Mouse (Mus musculus) bone marrow macrophage, adult 2 months (primary cell): ENCODE results near the gene Arhgap29. TPM values are rescaled to one million over a fixed set of nuclear protein-coding genes. Genes with fewer than 3 reads are reported as not detected.

ENCODE experiments used
- H3K27ac ChIP-seq: 2 replicates; pipeline ENCODE4 v1.5.1; 2012; ENCODE audit warnings: low read depth, low read length; ENCODE audit not compliant: insufficient read depth
- H3K4me1 ChIP-seq: 2 replicates; pipeline ENCODE4 v1.6.1; 2012; ENCODE audit warnings: low read length; ENCODE audit not compliant: control insufficient read depth, insufficient read depth
- H3K4me3 ChIP-seq: 2 replicates; pipeline ENCODE4 v1.5.1; 2012; ENCODE audit warnings: mild to moderate bottlenecking, low read length, moderate library complexity; ENCODE audit not compliant: insufficient read depth
- CTCF ChIP-seq: IDR thresholded peaks from 2 replicates; pipeline ENCODE4 v1.5.1; 2012; ENCODE audit warnings: low read depth, mild to moderate bottlenecking, low read length, moderate library complexity
- POLR2A ChIP-seq: IDR thresholded peaks from 2 replicates; pipeline ENCODE4 v1.6.1; 2012; ENCODE audit warnings: mild to moderate bottlenecking, low read depth, low read length, borderline replicate concordance
- polyA plus RNA-seq: library from polyadenylated mRNA; stranded (reverse); fragments of >200 nt; gene quantifications from 2 replicates; pipeline ENCODE4 v1.2.4, GENCODE M21; 2012; ENCODE audit not compliant: missing spikeins, insufficient read depth, insufficient read length

Arhgap29 gene
- polyA plus RNA-seq, 1 experiment: 0.60 TPM

GRCm38 (mm10) chr3:122033248-122033837, 81.0 kb downstream of the Arhgap29 start:
- H3K4me3 ChIP-seq: no peak overlapping the region
- H3K27ac ChIP-seq: no peak overlapping the region
- H3K4me1 ChIP-seq: peaks cover 10% of the 10 kb centered on the region
- TF ChIP-seq POLR2A (no peak), CTCF (no peak)

- no peak overlapping the region for H3K4me3 ChIP-seq
- no peak for TF ChIP-seq POLR2A
- TF ChIP-seq CTCF: no peak
- peaks cover 10% of the 10 kb centered on the region for H3K4me1 ChIP-seq
- H3K27ac ChIP-seq: no peak overlapping the region
These were observed 81.9 kb downstream of the Arhgap29 start for GRCm38 (mm10) chr3:122034240-122034639.

- TF ChIP-seq CTCF: no peak
- no peak for TF ChIP-seq POLR2A
- peaks cover 10% of the 10 kb centered on the region for H3K4me1 ChIP-seq
- H3K4me3 ChIP-seq: no peak overlapping the region
- no peak overlapping the region for H3K27ac ChIP-seq
These were observed 82.8 kb downstream of the Arhgap29 start for GRCm38 (mm10) chr3:122035092-122035491.

GRCm38 (mm10) chr3:122040522-122040921, 88.2 kb downstream of the Arhgap29 start:
- Histone ChIP-seq H3K4me1 (peaks cover 18% of the 10 kb centered on the region), H3K27ac (no peak overlapping the region), H3K4me3 (no peak overlapping the region)
- TF ChIP-seq CTCF (no peak), POLR2A (no peak)

GRCm38 (mm10) chr3:122043102-122043501, 90.8 kb downstream of the Arhgap29 start:
- Histone ChIP-seq H3K27ac (0 out of 2 replicates have a peak overlapping the region, but pooled peaks have one; percentile 1), H3K4me1 (peaks cover 13% of the 10 kb centered on the region), H3K4me3 (no peak overlapping the region)
- no peak for TF ChIP-seq CTCF
- no peak for TF ChIP-seq POLR2A

GRCm38 (mm10) chr3:122043799-122044547, 91.6 kb downstream of the Arhgap29 start, which contains the start of gene Abca4:
TSS of gene Abca4 (plus strand) at chr3:122044443.
- 0 out of 2 replicates have a peak within 1 kb of the TSS, but pooled peaks have one; percentile 1 for H3K27ac ChIP-seq
- TF ChIP-seq CTCF (no peak), POLR2A (no peak)
- H3K4me1 ChIP-seq: peaks cover 13% of the 10 kb centered on the region
- H3K4me3 ChIP-seq: no peak within 1 kb of the TSS

GRCm38 (mm10) chr3:122046187-122046620, 93.9 kb downstream of the Arhgap29 start:
- no peak for TF ChIP-seq CTCF
- TF ChIP-seq POLR2A: no peak
- no peak overlapping the region for H3K4me3 ChIP-seq
- no peak overlapping the region for H3K27ac ChIP-seq
- peaks cover 13% of the 10 kb centered on the region for H3K4me1 ChIP-seq

GRCm38 (mm10) chr3:122047402-122047801, 95.1 kb downstream of the Arhgap29 start:
- no peak overlapping the region for H3K4me3 ChIP-seq
- TF ChIP-seq CTCF (no peak), POLR2A (no peak)
- H3K4me1 ChIP-seq: peaks cover 12% of the 10 kb centered on the region
- no peak overlapping the region for H3K27ac ChIP-seq

GRCm38 (mm10) chr3:122047921-122048861, 95.8 kb downstream of the Arhgap29 start:
- Histone ChIP-seq H3K4me3 (no peak overlapping the region), H3K4me1 (peaks cover 5% of the 10 kb centered on the region; the same call in 1 of the 2 replicates), H3K27ac (no peak overlapping the region)
- TF ChIP-seq CTCF (no peak), POLR2A (no peak)

GRCm38 (mm10) chr3:122049158-122049557, 96.8 kb downstream of the Arhgap29 start:
- TF ChIP-seq POLR2A: no peak
- no peak for TF ChIP-seq CTCF
- Histone ChIP-seq H3K4me3 (no peak overlapping the region), H3K27ac (no peak overlapping the region), H3K4me1 (no peaks in the 10 kb centered on the region)
